Mouse (Mus musculus) midbrain, embryonic 16.5 days (tissue): ENCODE measurements around the gene Mturn. TPM values are rescaled to one million over a fixed set of nuclear protein-coding genes. Genes with fewer than 3 reads are reported as not detected.

Experiments
- ATAC-seq: fragments of 200-750 bp; cut with Nextera tagmentation; 2 replicates; pipeline ENCODE4 v1.8.0; 2017; ENCODE audit warnings: moderate TSS enrichment
- H3K27ac ChIP-seq: fragments of 300-500 bp; sonication (generic); 2 replicates; pipeline ENCODE4 v1.5.1; 2014; ENCODE audit warnings: mild to moderate bottlenecking, low read length, mixed read lengths
- H3K27me3 ChIP-seq: fragments of 300-500 bp; sonication (generic); 2 replicates; pipeline ENCODE4 v1.6.1; 2014; ENCODE audit warnings: low read depth, low read length, mixed read lengths; ENCODE audit not compliant: control insufficient read depth, insufficient read depth
- H3K36me3 ChIP-seq: fragments of 300-500 bp; sonication (generic); 2 replicates; pipeline ENCODE4 v1.6.1; 2014; ENCODE audit warnings: mild to moderate bottlenecking, low read length, moderate library complexity, mixed read lengths; ENCODE audit not compliant: control insufficient read depth, insufficient read depth
- H3K4me1 ChIP-seq: fragments of 300-500 bp; sonication (generic); 2 replicates; pipeline ENCODE4 v1.6.1; 2014; ENCODE audit warnings: mild to moderate bottlenecking, low read length, mixed read lengths; ENCODE audit not compliant: control insufficient read depth, insufficient read depth
- H3K4me2 ChIP-seq: fragments of 300-500 bp; sonication (generic); 2 replicates; pipeline ENCODE4 v1.6.1; 2014; ENCODE audit warnings: mild to moderate bottlenecking, low read length, mixed read lengths
- H3K4me3 ChIP-seq: fragments of 300-500 bp; sonication (generic); 2 replicates; pipeline ENCODE4 v1.5.1; 2014; ENCODE audit warnings: low read depth, mild to moderate bottlenecking, low read length, moderate library complexity, mixed read lengths
- H3K9ac ChIP-seq: fragments of 300-500 bp; sonication (generic); 2 replicates; pipeline ENCODE4 v1.6.1; 2014; ENCODE audit warnings: low read depth, low read length, mixed read lengths
- H3K9me3 ChIP-seq: fragments of 300-500 bp; sonication (generic); replicated peaks from 2 replicates; pipeline ENCODE4 v1.6.1; 2014; ENCODE audit warnings: mild to moderate bottlenecking, low read length, mixed read lengths; ENCODE audit not compliant: control insufficient read depth, poor library complexity, severe bottlenecking
- WGBS: fragments of 180-500 bp; shearing (Covaris S2); extraction: QIAGEN DNeasy Blood & Tissue Kit; methylation state at CpG from one replicate; pipeline ENCODE4 v1.1.7; 2014; 5-methylcytosine and 5-hydroxymethylcytosine counted together
- polyA plus RNA-seq: library from polyadenylated mRNA; unstranded; fragments of >200 nt; fragmentation: Nextera tagmentation; extraction: Ambion mirVana; gene quantifications from 2 replicates; pipeline ENCODE4 v1.2.1, GENCODE M21; 2015

Mturn gene
- polyA plus RNA-seq, 1 experiment from 2014 or later, result 128 TPM

DNA sequence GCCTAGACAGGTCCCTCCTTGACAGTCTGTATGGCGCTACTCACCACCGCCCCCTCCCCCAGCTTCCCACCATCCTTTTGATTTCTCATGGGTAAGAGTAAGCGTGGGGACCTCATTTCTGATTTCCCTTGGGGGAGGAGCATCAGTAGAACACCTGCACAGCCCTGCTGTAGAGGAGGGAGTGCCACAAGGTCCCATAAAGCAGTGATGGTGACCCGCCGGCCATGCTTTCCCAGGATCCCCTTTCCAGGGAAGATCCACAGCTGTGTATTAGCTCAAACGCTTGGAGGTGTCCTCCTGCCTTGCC, 23.1 kb downstream of the Mturn start:
- no peaks in the 10 kb centered on the region for H3K36me3 ChIP-seq
- H3K9me3 ChIP-seq, result no peaks in the 10 kb centered on the region
- peak overlapping the region; percentile 24 for H3K27ac ChIP-seq
- no peak overlapping the region for H3K9ac ChIP-seq
- H3K4me1 ChIP-seq, result peaks cover 15% of the 10 kb centered on the region
- peak; percentile 33; the same call in 1 of the 2 replicates for ATAC-seq
- H3K27me3 ChIP-seq, result no peaks in the 10 kb centered on the region
- no peak overlapping the region for H3K4me2 ChIP-seq
- 32% methylated on average over 6 of the region's 6 CpGs for WGBS
- H3K4me3 ChIP-seq, result no peak overlapping the region

- Histone ChIP-seq H3K27ac (peak overlapping the region; percentile 24; the same call in 1 of the 2 replicates), H3K27me3 (no peaks in the 10 kb centered on the region), H3K9me3 (no peaks in the 10 kb centered on the region), H3K36me3 (no peaks in the 10 kb centered on the region), H3K9ac (no peak overlapping the region), H3K4me3 (no peak overlapping the region), H3K4me1 (peaks cover 12% of the 10 kb centered on the region), H3K4me2 (no peak overlapping the region)
- 16% methylated on average over 5 of the region's 5 CpGs for WGBS
- 0 out of 2 replicates have a peak, but pooled peaks have one; percentile 30 for ATAC-seq
Measured at GRCm38 (mm10) chr6:54704847-54705246, 23.4 kb downstream of the Mturn start.

DNA sequence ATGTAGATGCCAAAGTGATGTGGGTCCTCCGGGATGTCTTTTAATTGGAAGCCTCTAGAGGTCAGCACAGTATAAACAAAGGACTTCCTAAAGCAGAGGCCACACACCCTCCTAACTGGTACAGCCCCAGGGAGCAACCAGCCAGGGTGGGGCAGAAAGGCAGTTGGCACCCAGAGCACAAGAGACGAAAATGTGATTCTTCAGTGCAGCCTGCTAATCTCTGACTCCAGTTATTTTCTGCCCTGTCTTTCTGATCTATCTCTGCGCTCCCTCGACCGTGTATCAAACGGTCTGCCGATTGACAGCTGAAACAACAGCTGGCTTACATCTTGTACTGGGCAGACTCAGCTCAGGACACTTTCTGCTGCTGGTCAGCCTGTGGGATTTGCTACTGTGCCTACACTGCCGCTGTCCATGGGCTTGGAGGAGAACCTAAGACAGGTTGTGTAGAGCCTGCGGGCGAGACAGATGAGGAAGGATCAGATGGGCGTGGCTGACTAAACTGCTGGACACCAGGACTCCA, 24.0 kb downstream of the Mturn start:
- Histone ChIP-seq H3K27ac (peak overlapping the region; percentile 24), H3K4me1 (peaks cover 12% of the 10 kb centered on the region), H3K9ac (peak overlapping the region; percentile 56), H3K36me3 (no peaks in the 10 kb centered on the region), H3K27me3 (no peaks in the 10 kb centered on the region), H3K9me3 (peaks cover 4% of the 10 kb centered on the region; the same call in 1 of the 2 replicates), H3K4me3 (peak overlapping the region; percentile 15; the same call in 1 of the 2 replicates), H3K4me2 (peak overlapping the region; percentile 52)
- peak; percentile 84 for ATAC-seq
- WGBS, result 12% methylated on average over 11 of the region's 11 CpGs

- WGBS, result 58% methylated on average over 2 of the region's 2 CpGs
- Histone ChIP-seq H3K27ac (no peak overlapping the region), H3K36me3 (no peaks in the 10 kb centered on the region), H3K9ac (no peak overlapping the region), H3K4me2 (no peak overlapping the region), H3K27me3 (no peaks in the 10 kb centered on the region), H3K9me3 (peaks cover 6% of the 10 kb centered on the region; the same call in 1 of the 2 replicates), H3K4me3 (no peak overlapping the region), H3K4me1 (peaks cover 12% of the 10 kb centered on the region)
- ATAC-seq, result no peak
Measured at GRCm38 (mm10) chr6:54706099-54706498, 24.7 kb downstream of the Mturn start.

DNA sequence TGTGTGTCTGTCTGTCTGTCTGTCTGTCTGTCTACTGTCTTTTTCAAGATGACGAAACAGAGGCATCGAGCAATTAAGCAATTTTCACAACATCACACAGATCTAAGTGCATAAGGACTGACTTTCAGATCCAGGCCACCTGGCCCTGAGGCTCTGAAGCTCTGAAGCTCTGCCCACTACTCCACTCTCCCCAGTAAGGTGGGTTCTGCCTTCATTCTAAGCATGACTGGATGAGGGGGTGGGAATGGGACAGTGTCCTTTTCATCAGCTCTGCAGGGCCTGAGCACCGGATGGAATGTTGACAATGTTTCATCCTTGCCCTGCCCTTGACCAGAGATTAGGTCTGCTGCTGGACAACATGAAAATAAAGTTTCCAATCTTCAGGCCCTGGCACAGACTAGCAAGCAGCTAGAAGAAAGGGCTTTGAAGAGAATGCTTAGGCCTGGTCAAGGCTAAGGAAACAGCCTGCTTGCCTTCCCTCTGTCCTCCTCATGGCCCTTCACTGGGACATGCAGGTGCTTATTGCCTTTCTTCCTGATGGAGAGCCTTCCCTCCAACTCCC, 25.3 kb downstream of the Mturn start:
- no peak for ATAC-seq
- 91% methylated on average over 3 of the region's 3 CpGs for WGBS
- Histone ChIP-seq H3K9ac (no peak overlapping the region), H3K9me3 (peaks cover 6% of the 10 kb centered on the region; the same call in 1 of the 2 replicates), H3K27ac (no peak overlapping the region), H3K36me3 (no peaks in the 10 kb centered on the region), H3K4me2 (no peak overlapping the region), H3K4me3 (no peak overlapping the region), H3K27me3 (no peaks in the 10 kb centered on the region), H3K4me1 (peaks cover 12% of the 10 kb centered on the region)

DNA sequence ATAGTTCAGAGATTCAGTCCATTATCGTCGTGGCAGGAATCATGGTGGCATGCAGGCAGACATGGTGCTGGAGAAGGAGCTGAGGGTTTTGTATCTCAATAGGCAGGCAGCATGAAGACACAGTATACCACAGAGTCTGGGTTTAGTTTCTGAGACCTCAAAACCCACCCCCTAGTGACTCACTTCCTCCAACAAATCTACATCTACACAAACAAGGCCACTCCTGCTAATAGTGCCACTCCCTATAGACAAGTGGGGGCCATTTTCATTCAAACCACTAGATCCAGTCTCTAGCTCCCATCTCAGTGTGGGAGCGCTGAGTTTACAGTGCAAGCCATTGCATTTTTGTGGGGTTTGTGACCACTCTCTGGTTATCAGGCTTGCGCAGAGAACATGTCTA, 27.2 kb downstream of the Mturn start:
- Histone ChIP-seq H3K4me2 (no peak overlapping the region), H3K9me3 (peaks cover 6% of the 10 kb centered on the region; the same call in 1 of the 2 replicates), H3K9ac (no peak overlapping the region), H3K4me1 (peaks cover 12% of the 10 kb centered on the region), H3K36me3 (no peaks in the 10 kb centered on the region), H3K27me3 (no peaks in the 10 kb centered on the region), H3K4me3 (no peak overlapping the region), H3K27ac (no peak overlapping the region)
- 89% methylated on average over 4 of the region's 4 CpGs for WGBS
- no peak for ATAC-seq

GRCm38 (mm10) chr6:54715697-54716096, 34.3 kb downstream of the Mturn start:
- peaks cover 2% of the 10 kb centered on the region; the same call in 1 of the 2 replicates for H3K9me3 ChIP-seq
- no peak overlapping the region for H3K27ac ChIP-seq
- H3K9ac ChIP-seq, result no peak overlapping the region
- no peak overlapping the region for H3K4me3 ChIP-seq
- H3K4me2 ChIP-seq, result no peak overlapping the region
- no peaks in the 10 kb centered on the region; the same call in 1 of the 2 replicates for H3K4me1 ChIP-seq
- no peak for ATAC-seq
- H3K36me3 ChIP-seq, result no peaks in the 10 kb centered on the region
- H3K27me3 ChIP-seq, result no peaks in the 10 kb centered on the region
- WGBS, result 60% methylated on average over 2 of the region's 2 CpGs

DNA sequence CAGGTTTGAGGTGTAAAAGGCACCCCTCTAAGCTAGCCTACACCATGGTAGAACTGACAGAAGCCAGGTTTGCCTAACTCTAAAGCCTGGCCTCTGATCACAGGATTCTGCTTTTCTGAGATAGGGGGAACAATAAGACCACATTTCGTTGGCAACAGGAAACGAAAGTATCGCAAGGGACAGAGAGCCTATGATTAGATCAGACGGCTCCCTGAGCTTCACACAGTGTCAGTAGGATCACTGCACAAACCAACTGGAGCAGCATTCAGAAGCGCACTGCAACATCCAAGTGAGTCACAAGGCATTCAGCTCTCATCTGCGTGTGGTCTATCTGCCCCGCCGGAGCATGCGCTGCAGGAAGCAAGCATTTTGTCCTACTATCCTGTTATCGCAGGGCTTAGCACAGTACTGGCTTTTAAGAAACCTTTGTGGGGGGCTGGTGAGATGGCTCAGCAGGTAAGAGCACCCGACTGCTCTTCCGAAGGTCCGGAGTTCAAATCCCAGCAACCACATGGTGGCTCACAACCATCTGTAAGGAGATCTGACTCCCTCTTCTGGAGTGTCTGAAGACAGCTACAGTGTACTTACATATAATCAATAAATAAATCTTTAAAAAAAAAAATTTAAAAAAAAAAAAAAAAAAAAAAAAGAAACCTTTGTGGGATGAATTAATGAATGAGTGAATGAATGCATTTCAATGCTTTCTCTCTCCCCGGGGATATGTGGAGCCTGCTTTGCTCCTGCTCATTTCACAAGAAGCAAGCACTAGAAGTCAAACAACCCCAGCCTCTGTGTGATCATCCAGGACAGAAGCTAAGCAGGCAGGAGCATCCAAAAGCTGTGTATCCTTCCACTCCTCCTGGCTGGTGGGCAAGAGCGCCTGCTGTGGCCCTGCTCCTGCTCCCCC, 37.6 kb downstream of the Mturn start:
- Histone ChIP-seq H3K27ac (no peak overlapping the region), H3K27me3 (no peaks in the 10 kb centered on the region), H3K9me3 (no peaks in the 10 kb centered on the region), H3K9ac (no peak overlapping the region), H3K4me2 (no peak overlapping the region), H3K36me3 (no peaks in the 10 kb centered on the region), H3K4me3 (no peak overlapping the region), H3K4me1 (no peaks in the 10 kb centered on the region; the same call in 1 of the 2 replicates)
- 0 out of 2 replicates have a peak, but pooled peaks have one; percentile 25 for ATAC-seq
- WGBS, result 78% methylated on average over 15 of the region's 15 CpGs
